Mouse (Mus musculus) forebrain, postnatal 0 days (tissue): ENCODE results near the gene 9930111J21Rik1. TPM values are rescaled to one million over a fixed set of nuclear protein-coding genes. Genes with fewer than 3 reads are reported as not detected.
"Not testable (repeated sequence)": the region's sequence is repeated elsewhere in the genome, so short reads cannot be mapped to it uniquely, and the experiment has no call there.

ENCODE experiments used
- ATAC-seq: fragments of 200-750 bp; cut with Nextera tagmentation; 2 replicates; pipeline ENCODE4 v1.8.0; 2017; ENCODE audit warnings: mild to moderate bottlenecking, moderate library complexity
- DNase-seq: peaks from one replicate; pipeline ENCODE4 v3.0.0-alpha.2; 2015
- H3K27ac ChIP-seq: fragments of 300-500 bp; sonication (generic); 2 replicates; pipeline ENCODE4 v1.5.1; 2014; ENCODE audit warnings: low read depth, mild to moderate bottlenecking, antibody characterized with exemption, low read length, moderate library complexity, mixed read lengths
- H3K27me3 ChIP-seq: fragments of 300-500 bp; sonication (generic); 2 replicates; pipeline ENCODE4 v1.6.1; 2014; ENCODE audit warnings: mild to moderate bottlenecking, low read length, mixed read lengths; ENCODE audit not compliant: insufficient read depth
- H3K36me3 ChIP-seq: fragments of 300-500 bp; sonication (generic); 2 replicates; pipeline ENCODE4 v1.6.1; 2014; ENCODE audit warnings: mild to moderate bottlenecking, moderate library complexity; ENCODE audit not compliant: insufficient read depth
- H3K4me1 ChIP-seq: fragments of 300-500 bp; sonication (generic); 2 replicates; pipeline ENCODE4 v1.6.1; 2014; ENCODE audit warnings: antibody characterized with exemption; ENCODE audit not compliant: insufficient read depth
- H3K4me2 ChIP-seq: fragments of 300-500 bp; sonication (generic); 2 replicates; pipeline ENCODE4 v1.6.1; 2014; ENCODE audit warnings: low read depth, mild to moderate bottlenecking, moderate library complexity
- H3K4me3 ChIP-seq: fragments of 300-500 bp; sonication (generic); 2 replicates; pipeline ENCODE4 v1.5.1; 2014; ENCODE audit warnings: low read depth, low read length, mixed read lengths
- H3K9ac ChIP-seq: fragments of 300-500 bp; sonication (generic); 2 replicates; pipeline ENCODE4 v1.6.1; 2014; ENCODE audit warnings: mild to moderate bottlenecking
- H3K9me3 ChIP-seq: fragments of 300-500 bp; sonication (generic); 2 replicates; pipeline ENCODE4 v1.6.1; 2016; ENCODE audit warnings: low read length
- WGBS: fragments of 180-500 bp; shearing (Covaris S2); extraction: QIAGEN DNeasy Blood & Tissue Kit; methylation state at CpG from one replicate; pipeline ENCODE4 v1.1.7; 2014; 5-methylcytosine and 5-hydroxymethylcytosine counted together
- polyA plus RNA-seq: library from polyadenylated mRNA; unstranded; fragments of >200 nt; fragmentation: Nextera tagmentation; extraction: Ambion mirVana; gene quantifications from 2 replicates; pipeline ENCODE4 v1.2.1, GENCODE M21; 2015
- total RNA-seq: library from RNA; depleted of rRNA; stranded (reverse); fragments of >200 nt; gene quantifications from 2 replicates; pipeline ENCODE4 v1.2.3, GENCODE M21; 2014; rRNA removed

Gene 9930111J21Rik1
- 0.52 and 0.92 TPM in 2 replicates for total RNA-seq
- 0.10 and 0.24 TPM in 2 replicates for polyA plus RNA-seq

DNA sequence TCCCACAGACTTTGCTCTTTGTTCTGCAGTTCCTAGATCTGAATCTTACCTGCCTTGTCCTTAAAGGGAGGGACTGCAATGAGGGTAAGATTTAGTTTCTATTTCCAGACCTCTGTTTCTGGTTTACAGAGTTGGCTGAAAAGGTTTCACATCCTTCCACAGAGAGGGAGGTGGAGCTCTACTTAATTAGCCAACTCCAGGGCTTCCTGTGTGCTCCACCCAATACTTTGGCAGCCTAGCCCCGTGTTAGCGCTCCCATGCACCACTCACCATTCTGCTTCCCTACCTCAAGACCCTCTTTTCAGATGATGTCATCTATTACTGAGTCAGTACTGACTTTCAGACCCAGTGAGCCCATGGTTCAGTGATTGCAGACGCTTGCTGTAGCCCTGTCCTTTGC is at the start of gene 9930111J21Rik1:
Gene 9930111J21Rik1, minus strand, starts transcription at position 148 of the 400 bp plus-strand sequence.
- no CpG with 5 or more reads among the region's 3 CpGs for WGBS
- H3K27ac ChIP-seq, ATAC-seq, H3K4me2 ChIP-seq, H3K4me1 ChIP-seq, DNase-seq, H3K36me3 ChIP-seq, H3K27me3 ChIP-seq, H3K9me3 ChIP-seq, H3K4me3 ChIP-seq, H3K9ac ChIP-seq: not testable (repeated sequence)

DNA sequence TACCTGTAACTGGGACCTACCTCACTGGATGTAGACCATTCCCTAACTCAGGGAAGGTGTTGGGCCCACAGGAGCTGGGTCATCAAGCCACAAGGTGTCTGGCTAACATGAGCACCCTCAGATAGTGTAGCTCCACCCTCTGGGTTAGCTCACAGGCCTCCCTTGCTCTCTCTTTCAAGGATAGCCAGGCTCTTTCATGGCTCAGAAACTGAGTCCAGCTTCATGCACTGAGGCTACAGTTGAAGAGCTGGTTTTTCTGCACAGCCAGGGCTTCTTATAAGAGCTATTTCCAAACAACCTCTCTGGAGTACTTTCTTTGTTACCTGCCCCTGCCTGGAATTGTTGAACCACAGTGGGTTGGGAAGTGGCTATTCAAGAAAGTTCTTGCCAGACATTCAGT is 32.9 kb upstream of the 9930111J21Rik1 start:
- H3K27ac ChIP-seq, H3K9ac ChIP-seq, H3K36me3 ChIP-seq, H3K27me3 ChIP-seq, H3K4me1 ChIP-seq, H3K9me3 ChIP-seq, H3K4me3 ChIP-seq, DNase-seq, ATAC-seq, H3K4me2 ChIP-seq: not testable (repeated sequence)

GRCm38 (mm10) chr11:49006785-49007184 is 27.6 kb upstream of the 9930111J21Rik1 start:
- WGBS: 54% methylated on average over 1 of the region's 1 CpGs

DNA sequence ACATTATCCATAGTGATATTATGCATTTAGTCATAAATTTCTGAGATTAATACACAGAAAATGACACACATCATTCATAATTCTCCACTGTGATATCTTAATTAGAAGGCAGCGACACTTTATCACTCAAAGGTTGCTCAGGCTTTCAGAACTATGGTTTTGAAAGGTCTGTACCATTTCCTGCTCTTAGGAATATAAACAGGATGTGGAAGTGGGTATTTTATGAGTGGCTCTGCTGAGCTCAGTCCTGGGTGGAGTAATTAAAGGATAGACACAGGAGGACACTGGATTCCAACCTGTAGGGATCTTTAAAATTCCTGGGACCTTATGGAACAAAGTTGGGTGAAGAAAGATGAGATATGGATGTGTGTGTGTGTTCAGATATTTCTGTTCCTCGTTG is 27.1 kb upstream of the 9930111J21Rik1 start:
- not testable (repeated sequence) for DNase-seq, H3K9ac ChIP-seq, H3K4me1 ChIP-seq, ATAC-seq, H3K36me3 ChIP-seq, H3K27me3 ChIP-seq, H3K27ac ChIP-seq, H3K4me2 ChIP-seq, H3K4me3 ChIP-seq, H3K9me3 ChIP-seq
- 76% methylated on average over 2 of the region's 2 CpGs for WGBS

More at GRCm38 (mm10) chr11:49006785-49007184, 27.6 kb upstream of the 9930111J21Rik1 start:
- H3K27me3 ChIP-seq, ATAC-seq, H3K27ac ChIP-seq, H3K4me2 ChIP-seq, DNase-seq, H3K4me3 ChIP-seq, H3K36me3 ChIP-seq, H3K4me1 ChIP-seq, H3K9me3 ChIP-seq, H3K9ac ChIP-seq: not testable (repeated sequence)

DNA sequence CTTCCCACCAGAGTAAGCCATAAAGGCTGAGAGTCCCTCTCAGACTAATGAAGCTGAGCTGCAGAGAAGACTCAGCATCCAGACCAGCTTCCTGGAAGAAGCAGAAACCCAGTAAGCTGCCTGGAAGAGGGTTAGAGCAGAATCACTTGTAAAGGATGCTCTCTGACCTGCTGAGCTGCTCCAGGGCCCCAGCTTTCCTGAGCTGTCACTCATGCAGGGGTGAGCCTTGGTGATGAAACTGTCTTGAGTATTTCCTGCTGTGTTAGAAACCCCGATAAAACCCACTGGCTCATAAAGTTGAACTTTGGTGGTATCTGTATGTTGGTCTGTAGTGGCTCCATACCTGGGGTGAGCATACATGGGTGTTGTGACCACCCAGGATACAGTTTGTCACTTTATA is 21.2 kb upstream of the 9930111J21Rik1 start:
- ATAC-seq, H3K9me3 ChIP-seq, H3K36me3 ChIP-seq, DNase-seq, H3K4me1 ChIP-seq, H3K9ac ChIP-seq, H3K27ac ChIP-seq, H3K4me3 ChIP-seq, H3K4me2 ChIP-seq, H3K27me3 ChIP-seq: not testable (repeated sequence)
- 83% methylated on average over 1 of the region's 1 CpGs for WGBS

DNA sequence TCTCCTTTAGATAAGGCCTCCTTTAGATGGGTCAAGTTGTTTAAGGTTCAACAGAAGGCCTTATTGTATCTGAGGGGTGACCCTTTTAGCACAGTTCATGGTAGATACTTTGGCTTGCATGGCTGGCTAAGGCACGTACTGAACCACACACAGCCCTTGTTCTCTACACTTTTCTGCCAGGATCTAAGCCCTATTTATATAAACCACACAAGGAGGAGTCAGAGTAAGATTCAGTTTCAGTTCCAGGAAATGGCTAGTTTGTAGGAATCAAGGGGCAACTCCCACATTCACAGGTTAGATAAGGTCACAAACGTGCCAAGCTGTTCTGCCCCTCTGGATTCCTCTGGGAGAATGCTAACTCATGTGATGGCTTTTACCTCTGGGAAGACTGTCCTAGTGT is 14.8 kb upstream of the 9930111J21Rik1 start, which contains the start of gene Tgtp1:
Gene Tgtp1, minus strand, starts transcription at position 155 of the 400 bp plus-strand sequence.
- not testable (repeated sequence) for H3K9ac ChIP-seq, H3K36me3 ChIP-seq, H3K9me3 ChIP-seq, H3K4me2 ChIP-seq, DNase-seq, H3K4me1 ChIP-seq, H3K27me3 ChIP-seq, H3K27ac ChIP-seq, ATAC-seq, H3K4me3 ChIP-seq
- 78% methylated on average over 2 of the region's 2 CpGs for WGBS

- ATAC-seq, H3K9me3 ChIP-seq, H3K27me3 ChIP-seq, H3K4me1 ChIP-seq, H3K4me2 ChIP-seq, DNase-seq, H3K4me3 ChIP-seq, H3K36me3 ChIP-seq, H3K9ac ChIP-seq, H3K27ac ChIP-seq: not testable (repeated sequence)
- 74% methylated on average over 10 of the region's 10 CpGs for whole genome bisulfite sequencing
Observed at GRCm38 (mm10) chr11:48993296-48993695, 14.1 kb upstream of the 9930111J21Rik1 start.

- not testable (repeated sequence) for H3K9me3 ChIP-seq, H3K4me1 ChIP-seq, H3K4me3 ChIP-seq, H3K27ac ChIP-seq, H3K9ac ChIP-seq, H3K27me3 ChIP-seq, ATAC-seq, H3K4me2 ChIP-seq, DNase-seq, H3K36me3 ChIP-seq
- WGBS: 74% methylated on average over 4 of the region's 4 CpGs
Observed at GRCm38 (mm10) chr11:48991740-48992520, 12.7 kb upstream of the 9930111J21Rik1 start, which contains the start of gene Gm12185. Gene Gm12185 (minus strand): TSS chr11:48992226.

DNA sequence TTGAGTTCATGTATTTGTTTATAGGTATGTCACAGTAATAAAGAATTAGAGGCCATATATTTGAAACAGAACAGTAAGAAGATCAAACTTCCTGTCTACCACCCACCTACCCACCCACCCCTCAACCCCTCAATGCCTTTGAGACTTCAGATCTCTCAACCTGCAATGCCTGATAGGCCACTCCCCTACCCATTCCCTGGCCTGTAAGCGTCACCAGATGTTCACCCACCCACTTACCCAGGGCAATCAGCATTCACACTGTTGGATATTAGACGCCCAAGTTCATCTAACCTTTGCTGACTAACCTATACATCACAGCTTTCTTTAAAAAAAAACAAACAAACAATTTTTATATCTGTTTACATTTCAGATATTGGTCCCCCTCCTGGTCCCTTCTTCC is 10.8 kb upstream of the 9930111J21Rik1 start:
- not testable (repeated sequence) for ATAC-seq, H3K27ac ChIP-seq, H3K4me3 ChIP-seq, H3K9ac ChIP-seq, H3K4me1 ChIP-seq, DNase-seq, H3K36me3 ChIP-seq, H3K9me3 ChIP-seq, H3K27me3 ChIP-seq, H3K4me2 ChIP-seq
- WGBS: 92% methylated on average over 1 of the region's 2 CpGs

DNA sequence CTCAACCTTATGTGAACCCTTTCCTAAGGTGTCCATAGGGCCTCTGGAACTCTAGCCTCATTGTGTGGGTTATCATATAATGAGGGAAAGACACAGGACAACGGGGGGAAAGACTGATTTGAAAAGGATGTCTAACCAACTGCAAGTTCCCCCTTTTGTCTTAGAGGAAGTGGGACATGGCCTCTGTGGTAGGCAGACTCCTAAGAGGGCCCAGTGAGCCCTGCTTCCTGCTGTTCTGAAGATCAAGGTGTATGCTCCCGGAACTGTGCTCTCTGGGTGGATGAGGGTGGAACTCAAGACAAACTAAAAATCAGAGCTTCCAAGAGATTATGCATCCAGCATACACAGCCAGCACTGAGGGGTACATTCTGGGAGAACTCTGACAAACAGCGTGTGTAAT is 9.0 kb upstream of the 9930111J21Rik1 start:
- not testable (repeated sequence) for H3K4me3 ChIP-seq, H3K9ac ChIP-seq, H3K27me3 ChIP-seq, H3K4me2 ChIP-seq, H3K36me3 ChIP-seq, H3K4me1 ChIP-seq, H3K27ac ChIP-seq, DNase-seq, H3K9me3 ChIP-seq, ATAC-seq
- 81% methylated on average over 2 of the region's 3 CpGs for WGBS
